Mouse (Mus musculus) right cerebral cortex, postnatal 10 days (tissue): Measurements from ENCODE around the gene Fhit.

Source experiments
- DNase-seq, 2 experiments: peaks; one replicate each; pipeline ENCODE4 v3.0.0; 2021; ENCODE audit warnings: low spot score in 2 of 2

The Fhit gene

GRCm38 (mm10) chr14:10367783-10368680, 793.8 kb downstream of the Fhit start:
- DNase-seq = no peak

GRCm38 (mm10) chr14:10366808-10367207, 795.0 kb downstream of the Fhit start:
- DNase-seq = no peak

GRCm38 (mm10) chr14:10364281-10364680, 797.6 kb downstream of the Fhit start:
- no peak for DNase-seq

GRCm38 (mm10) chr14:10363306-10363705, 798.5 kb downstream of the Fhit start:
- DNase-seq = no peak

GRCm38 (mm10) chr14:10345905-10346304, 815.9 kb downstream of the Fhit start:
- no peak for DNase-seq

GRCm38 (mm10) chr14:10344064-10344463, 817.8 kb downstream of the Fhit start:
- DNase-seq = no peak

GRCm38 (mm10) chr14:10316764-10317163, 845.1 kb downstream of the Fhit start:
- DNase-seq = no peak

GRCm38 (mm10) chr14:10312190-10312589, 849.6 kb downstream of the Fhit start:
- no peak for DNase-seq

GRCm38 (mm10) chr14:10305286-10305685, 856.5 kb downstream of the Fhit start:
- no peak for DNase-seq

- no peak for DNase-seq
Measured at GRCm38 (mm10) chr14:10301497-10301896, 860.3 kb downstream of the Fhit start.

GRCm38 (mm10) chr14:10300914-10301313, 860.9 kb downstream of the Fhit start:
- no peak for DNase-seq

- DNase-seq = no peak
Measured at GRCm38 (mm10) chr14:10299030-10299429, 862.8 kb downstream of the Fhit start.

- DNase-seq = no peak
Measured at GRCm38 (mm10) chr14:10289043-10289442, 872.8 kb downstream of the Fhit start.

GRCm38 (mm10) chr14:10286027-10286426, 875.8 kb downstream of the Fhit start:
- DNase-seq = no peak

GRCm38 (mm10) chr14:10228708-10229107, 933.1 kb downstream of the Fhit start:
- DNase-seq = no peak

- peak; percentile 21 to 40 for DNase-seq
Measured at GRCm38 (mm10) chr14:10221847-10222246, 940.0 kb downstream of the Fhit start.

GRCm38 (mm10) chr14:10213216-10213615, 948.6 kb downstream of the Fhit start:
- no peak for DNase-seq

- DNase-seq = no peak
Measured at GRCm38 (mm10) chr14:10211184-10211583, 950.7 kb downstream of the Fhit start.

GRCm38 (mm10) chr14:10209007-10209406, 952.8 kb downstream of the Fhit start:
- DNase-seq = no peak

GRCm38 (mm10) chr14:10205699-10206098, 956.1 kb downstream of the Fhit start:
- no peak for DNase-seq

GRCm38 (mm10) chr14:10205290-10205689, 956.5 kb downstream of the Fhit start:
- no peak for DNase-seq

GRCm38 (mm10) chr14:10194130-10194529, 967.7 kb downstream of the Fhit start:
- no peak for DNase-seq

GRCm38 (mm10) chr14:10171761-10172160, 990.1 kb downstream of the Fhit start:
- no peak for DNase-seq
